Mouse (Mus musculus): ENCODE measurements around the gene Lpin2. TPM values are rescaled to one million over a fixed set of nuclear protein-coding genes. Genes with fewer than 3 reads are reported as not detected.

The Lpin2 gene
- total and polyA plus RNA-seq, 3 experiments = 22.4 to 32.1 TPM; not detected in 1

- no peak overlapping the region for H3K4me3 ChIP-seq (ENCODE audit: control insufficient read depth in 1 of 2, insufficient read depth in 1 of 2, low read depth in 2 of 2, low read length in 2 of 2)
- H3K79me2 ChIP-seq (ENCODE audit: control insufficient read depth, insufficient read depth, low read length, poor library complexity) = no peaks in the 10 kb centered on the region
- TF ChIP-seq TCF12 (IDR thresholded peaks at IDR 0.05; ENCODE audit: low read depth, low read length) = no peak
- no peak for TF ChIP-seq RAD21 (IDR thresholded peaks at IDR 0.05; ENCODE audit: low read depth, low read length)
- TF ChIP-seq MYC (IDR thresholded peaks at IDR 0.05; ENCODE audit: low read depth, low read length) = no peak
- no peak for TF ChIP-seq USF2 (IDR thresholded peaks at IDR 0.05; ENCODE audit: borderline replicate concordance in 1 of 2, insufficient read depth in 1 of 2, low read depth in 1 of 2, low read length in 2 of 2)
- TF ChIP-seq BHLHE40 (IDR thresholded peaks at IDR 0.05; ENCODE audit: borderline replicate concordance, low read depth, low read length) = no peak
- no peak for TF ChIP-seq GATA1 (IDR thresholded peaks at IDR 0.05; ENCODE audit: low read depth, low read length)
- no peak for TF ChIP-seq MAZ (IDR thresholded peaks at IDR 0.05; ENCODE audit: low read depth, low read length)
- no peak for TF ChIP-seq UBTF (IDR thresholded peaks at IDR 0.05; ENCODE audit: borderline replicate concordance, insufficient read depth, low read depth, low read length)
- TF ChIP-seq USF1 (IDR thresholded peaks at IDR 0.05; ENCODE audit: low read depth, low read length) = no peak
- TF ChIP-seq E2F4 (IDR thresholded peaks at IDR 0.05; ENCODE audit: borderline replicate concordance, low read depth, low read length) = no peak
- no peak for TF ChIP-seq POLR2AphosphoS5 (IDR thresholded peaks at IDR 0.05; ENCODE audit: borderline replicate concordance, low read depth, low read length)
- TF ChIP-seq EP300 (IDR thresholded peaks at IDR 0.05; ENCODE audit: low read depth in 1 of 2, low read length in 2 of 2) = no peak
- no peak for TF ChIP-seq NELFE (IDR thresholded peaks at IDR 0.05; ENCODE audit: low read depth, low read length)
- TF ChIP-seq JUND (IDR thresholded peaks at IDR 0.05; ENCODE audit: low read depth, low read length) = no peak
- DNase-seq (ENCODE audit: low read depth, low spot score) = no peak
- no peaks in the 10 kb centered on the region for H3K27me3 ChIP-seq (ENCODE audit: control insufficient read depth in 1 of 2, insufficient read depth in 2 of 2, low read length in 2 of 2)
- H3K9me3 ChIP-seq (replicated peaks; ENCODE audit: insufficient read depth, low read length) = no peaks in the 10 kb centered on the region
- no peak overlapping the region for H3K27ac ChIP-seq (ENCODE audit: control insufficient read depth, low read depth, low read length)
- peaks cover 0 to 9% of the 10 kb centered on the region in 2 experiments; a peak in 2 of 4 replicates for H3K36me3 ChIP-seq (ENCODE audit: control insufficient read depth in 1 of 2, insufficient read depth in 2 of 2, low read length in 2 of 2)
- H3K9ac ChIP-seq (ENCODE audit: control insufficient read depth, low read depth, low read length, poor library complexity, severe bottlenecking) = no peak overlapping the region
- peaks cover 6 to 13% of the 10 kb centered on the region in 2 experiments for H3K4me1 ChIP-seq (ENCODE audit: control insufficient read depth in 1 of 2, insufficient read depth in 2 of 2, low read length in 2 of 2)
Observed at GRCm38 (mm10) chr17:71143155-71143554, 39.2 kb upstream of the Lpin2 start.

- Histone ChIP-seq H3K27me3 (ENCODE audit: control insufficient read depth in 1 of 2, insufficient read depth in 2 of 2, low read length in 2 of 2) (no peaks in the 10 kb centered on the region), H3K4me3 (ENCODE audit: control insufficient read depth in 1 of 2, insufficient read depth in 1 of 2, low read depth in 2 of 2, low read length in 2 of 2) (no peak overlapping the region), H3K9ac (ENCODE audit: control insufficient read depth, low read depth, low read length, poor library complexity, severe bottlenecking) (no peak overlapping the region), H3K4me1 (ENCODE audit: control insufficient read depth in 1 of 2, insufficient read depth in 2 of 2, low read length in 2 of 2) (peaks cover 6 to 13% of the 10 kb centered on the region in 2 experiments), H3K27ac (ENCODE audit: control insufficient read depth, low read depth, low read length) (no peak overlapping the region), H3K36me3 (ENCODE audit: control insufficient read depth in 1 of 2, insufficient read depth in 2 of 2, low read length in 2 of 2) (peaks cover 0 to 9% of the 10 kb centered on the region in 2 experiments; a peak in 2 of 4 replicates), H3K9me3 (replicated peaks; ENCODE audit: insufficient read depth, low read length) (no peaks in the 10 kb centered on the region), H3K79me2 (ENCODE audit: control insufficient read depth, insufficient read depth, low read length, poor library complexity) (no peaks in the 10 kb centered on the region)
- TF ChIP-seq ZMIZ1 (IDR thresholded peaks at IDR 0.05; ENCODE audit: low read depth, low read length) (no peak), NELFE (IDR thresholded peaks at IDR 0.05; ENCODE audit: low read depth, low read length) (no peak), USF1 (IDR thresholded peaks at IDR 0.05; ENCODE audit: low read depth, low read length) (peak; percentile 62)
- no peak for DNase-seq (ENCODE audit: low read depth, low spot score)
Observed at GRCm38 (mm10) chr17:71144322-71145116, 37.8 kb upstream of the Lpin2 start.
